Mouse (Mus musculus): ENCODE measurements around the gene Tac2. TPM values are rescaled to one million over a fixed set of nuclear protein-coding genes. Genes with fewer than 3 reads are reported as not detected.

Gene Tac2
- polyA plus RNA-seq (2012; rRNA removed) = 1.1 TPM in 2 replicates

DNA sequence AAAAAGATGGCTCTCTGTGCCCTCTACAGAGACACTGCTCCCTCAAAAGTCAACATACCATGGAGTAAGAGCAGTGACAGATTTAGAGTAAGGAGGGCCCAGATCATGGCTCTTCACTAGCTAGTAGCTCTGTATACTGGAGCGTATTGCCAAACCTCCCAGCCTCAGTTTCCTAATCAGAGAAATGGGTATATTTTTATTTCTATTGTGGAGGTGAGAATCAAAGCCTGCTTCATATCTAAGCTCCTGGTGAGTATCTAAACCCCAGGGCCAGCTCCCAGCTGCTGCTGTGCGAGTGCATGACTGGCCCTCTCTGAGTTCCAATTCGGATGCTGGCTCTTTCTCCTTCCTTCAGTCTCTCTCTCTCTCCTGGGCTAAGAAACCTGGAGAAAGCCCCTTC, at the start of gene Tac2:
Gene Tac2, plus strand, starts transcription at position 301 of the 400 bp plus-strand sequence.
- no peak for DNase-seq (ENCODE audit: low read depth)

DNA sequence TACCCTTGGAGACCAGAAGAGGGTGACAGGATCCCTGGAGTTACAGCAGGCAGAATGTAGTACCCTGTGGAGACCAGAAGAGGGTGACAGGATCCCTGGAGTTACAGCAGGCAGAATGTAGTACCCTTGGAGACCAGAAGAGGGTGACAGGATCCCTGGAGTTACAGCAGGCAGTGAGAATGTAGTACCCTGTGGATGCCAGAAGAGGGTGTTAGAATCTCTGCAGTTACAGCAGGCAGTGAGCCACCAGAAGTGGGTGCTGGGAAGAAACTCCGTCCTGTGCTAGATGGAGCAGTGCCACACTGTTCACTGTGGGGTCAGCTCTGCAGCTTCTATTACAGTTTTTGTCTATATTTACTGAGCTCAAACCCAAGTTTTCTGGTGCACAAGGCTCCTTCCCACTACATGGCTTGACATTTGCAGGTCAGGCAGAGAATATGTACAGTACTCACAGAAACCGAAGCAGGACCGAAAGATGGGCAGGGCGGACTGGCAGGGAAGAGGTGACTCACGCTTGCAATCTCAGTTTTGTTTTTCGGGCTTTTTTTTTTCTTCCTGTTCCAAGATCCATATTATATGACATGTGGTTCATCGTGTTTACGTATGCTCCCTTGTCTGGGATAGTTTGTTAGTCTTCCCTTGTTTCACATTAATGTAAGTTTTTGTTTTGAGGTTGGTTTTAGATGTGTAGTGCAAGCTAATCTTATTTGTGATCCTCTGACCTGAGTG, 49.3 kb upstream of the Tac2 start:
- no peak for DNase-seq (ENCODE audit: low read depth)

DNA sequence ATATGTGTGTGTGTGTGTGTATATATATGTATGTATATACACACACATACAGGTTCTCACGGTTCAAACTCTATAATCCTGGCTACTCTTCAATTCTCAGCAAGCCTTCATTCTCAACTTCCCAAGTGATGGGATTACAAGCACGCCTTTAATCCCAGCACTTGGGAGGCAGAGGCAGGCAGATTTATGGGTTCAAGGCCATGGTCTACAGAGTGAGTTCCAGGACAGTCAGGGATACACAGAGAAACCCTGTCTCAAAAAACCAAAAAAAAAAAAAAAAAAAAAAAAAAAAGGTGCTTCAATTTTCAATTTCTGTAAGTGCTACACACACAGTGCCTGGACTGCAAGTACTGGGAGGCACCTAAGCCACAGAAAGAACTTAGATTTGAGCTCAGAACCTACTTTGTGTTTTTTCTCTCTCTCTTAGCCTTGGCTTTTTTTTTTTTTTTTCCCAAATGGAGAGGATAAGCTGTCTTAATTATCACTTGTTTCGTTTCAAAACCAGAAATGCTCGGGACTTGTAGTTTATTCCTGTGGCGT, 48.3 kb upstream of the Tac2 start:
- no peak for DNase-seq (ENCODE audit: low read depth)

DNA sequence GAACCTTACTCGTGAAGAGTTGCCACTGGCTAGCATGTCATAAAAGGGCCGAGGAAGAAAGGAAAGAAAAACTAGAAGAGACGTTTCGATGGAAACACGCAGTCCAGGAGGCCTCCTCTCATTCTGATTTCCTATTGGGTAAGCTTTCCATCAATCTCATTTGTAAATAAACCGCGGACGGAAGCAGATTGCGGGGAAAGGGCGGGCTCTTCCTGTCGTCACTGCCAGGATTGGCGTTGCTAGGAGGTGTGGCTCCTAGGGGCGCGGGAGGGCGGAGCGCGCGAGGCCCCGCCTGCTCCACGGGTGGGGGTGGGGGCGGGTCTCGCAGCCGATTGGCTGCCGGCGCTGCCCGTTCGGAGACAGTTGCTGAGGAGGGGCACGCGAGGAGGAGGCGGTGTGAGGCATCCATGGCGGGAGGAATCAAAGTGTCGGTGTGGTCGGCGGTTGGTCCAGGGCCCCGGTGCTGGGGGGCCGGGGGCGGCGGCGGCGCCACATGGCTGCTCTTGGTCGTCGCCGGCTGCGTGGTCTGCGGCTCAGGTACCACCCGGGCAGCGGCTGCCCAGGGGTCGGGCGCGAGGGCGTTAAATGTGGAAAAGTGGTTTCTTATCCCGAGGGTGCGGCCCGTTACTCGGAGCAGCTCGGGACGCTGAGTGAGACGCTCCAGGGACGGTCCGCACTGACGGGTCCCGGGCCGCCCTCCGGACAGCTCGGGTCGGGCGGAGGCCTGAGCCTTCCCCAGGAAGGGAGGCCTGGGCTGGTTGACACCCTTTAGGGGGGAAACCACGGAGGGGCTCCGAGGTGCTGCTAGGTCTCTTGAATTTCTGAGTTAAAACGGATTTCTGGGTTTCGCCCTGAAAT, 47.4 kb upstream of the Tac2 start:
- DNase-seq (ENCODE audit: low read depth) = no peak

DNA sequence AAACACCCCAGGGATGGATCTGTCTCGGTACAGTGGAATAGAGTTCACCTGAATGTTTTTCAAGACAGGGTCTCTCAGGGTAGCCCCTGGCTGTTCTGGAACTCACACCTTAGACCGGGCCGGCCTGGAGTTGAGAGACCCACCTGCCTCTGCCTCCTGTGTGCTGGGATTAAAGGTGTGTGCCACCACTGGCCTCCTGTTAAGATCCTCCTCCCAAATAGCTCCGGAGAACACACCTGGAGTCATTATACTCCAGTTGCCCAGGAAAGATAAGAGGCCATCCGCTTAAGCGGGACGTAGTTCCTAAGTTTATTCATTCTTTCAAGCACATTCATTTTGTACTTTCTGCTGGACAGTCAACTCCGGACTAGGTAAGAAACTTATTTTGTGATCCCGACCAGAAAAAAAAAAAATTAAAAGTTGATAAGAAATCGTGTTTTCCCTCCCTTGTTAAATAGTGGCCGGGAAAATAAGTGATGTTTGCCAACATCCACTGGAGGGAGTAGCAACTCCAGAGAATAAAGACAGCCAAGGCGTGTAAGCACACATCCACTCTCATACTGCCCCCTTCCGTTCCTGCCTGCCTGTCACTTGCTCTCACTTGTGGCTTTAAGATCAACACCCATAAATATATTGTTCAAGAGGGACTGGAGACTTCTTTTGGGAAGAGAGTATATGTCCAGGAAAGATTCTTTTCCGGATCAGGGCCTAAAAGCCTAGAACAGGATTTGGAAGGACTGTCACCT, 46.5 kb upstream of the Tac2 start:
- DNase-seq (ENCODE audit: low read depth) = no peak

DNA sequence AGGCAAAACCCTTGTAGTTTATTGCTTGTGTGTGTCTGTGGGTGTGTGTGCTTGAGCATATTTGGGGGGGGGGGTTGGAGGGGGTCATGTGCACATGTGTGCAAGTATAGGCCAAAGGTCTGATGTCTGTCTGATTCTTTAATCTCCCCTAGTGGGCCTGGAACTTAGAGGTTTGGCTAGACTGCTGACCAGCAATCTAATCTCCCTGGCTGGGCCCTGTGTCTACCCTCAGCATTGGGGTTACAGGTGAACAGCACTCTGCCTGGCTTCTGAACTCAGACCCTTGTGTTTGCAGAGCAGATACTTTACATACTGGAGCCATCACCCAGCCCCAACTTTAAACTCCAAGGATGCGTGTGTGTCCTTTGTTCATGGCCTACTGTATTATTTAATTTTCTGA, 45.1 kb upstream of the Tac2 start:
- no peak for DNase-seq (ENCODE audit: low read depth)

DNA sequence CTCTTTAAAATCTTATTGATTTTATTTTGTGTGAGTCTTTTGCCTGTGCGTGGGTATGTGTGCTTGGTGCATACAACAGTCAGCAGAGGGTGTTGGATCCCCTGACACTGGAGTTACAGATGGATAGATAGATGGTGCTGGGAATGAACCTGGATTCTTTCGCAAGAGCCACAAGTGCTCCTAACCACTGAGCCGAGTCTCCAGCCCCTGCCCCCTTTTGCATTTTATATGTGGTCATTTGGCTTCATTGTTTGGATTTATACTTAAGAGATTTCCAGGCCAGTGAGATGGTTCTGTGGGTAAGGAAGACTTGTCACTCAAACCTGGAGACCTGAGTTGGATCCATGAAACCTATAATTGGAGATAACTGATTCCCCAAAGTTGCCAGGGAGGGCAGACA, 44.4 kb upstream of the Tac2 start:
- no peak for DNase-seq (ENCODE audit: low read depth)

DNA sequence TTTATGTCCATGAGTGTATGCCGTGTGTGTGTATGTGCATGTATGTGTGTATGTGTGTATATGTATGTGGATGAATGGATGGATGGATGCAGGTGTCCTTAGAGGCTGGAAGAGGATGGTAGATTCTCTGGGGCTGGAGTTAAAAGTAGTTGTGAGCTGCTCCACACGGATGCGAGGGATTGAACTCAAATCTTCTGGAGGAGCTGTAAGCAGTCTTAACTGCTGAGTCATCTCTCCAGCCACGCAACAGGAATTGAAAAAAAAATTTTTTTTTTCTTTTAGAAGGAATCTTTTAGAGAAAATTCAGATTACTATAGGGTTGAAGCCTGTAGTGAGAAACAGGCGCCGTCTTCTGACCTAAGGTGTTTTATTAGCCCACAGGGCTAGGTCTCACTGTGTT, 41.4 kb upstream of the Tac2 start:
- no peak for DNase-seq (ENCODE audit: low read depth)

DNA sequence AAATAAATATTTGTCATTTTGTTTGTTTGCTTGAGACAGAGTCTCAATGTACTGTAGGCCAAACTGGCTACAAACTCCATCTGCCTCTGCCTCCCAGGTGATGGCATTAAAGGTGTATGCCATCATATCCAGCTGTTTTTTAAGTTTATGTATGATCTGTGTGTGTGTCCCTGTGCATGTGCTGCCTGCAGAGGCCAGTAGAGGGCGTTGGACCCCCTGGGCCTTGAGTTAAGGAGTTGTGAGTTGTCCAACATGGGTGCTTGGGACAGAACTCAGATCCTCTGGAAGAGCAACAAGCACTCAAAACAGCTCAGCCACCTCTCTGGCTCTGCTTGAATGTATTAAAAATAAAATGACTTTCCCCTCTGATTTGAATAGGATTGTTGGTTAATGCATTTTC, 33.2 kb upstream of the Tac2 start:
- no peak for DNase-seq (ENCODE audit: low read depth)

DNA sequence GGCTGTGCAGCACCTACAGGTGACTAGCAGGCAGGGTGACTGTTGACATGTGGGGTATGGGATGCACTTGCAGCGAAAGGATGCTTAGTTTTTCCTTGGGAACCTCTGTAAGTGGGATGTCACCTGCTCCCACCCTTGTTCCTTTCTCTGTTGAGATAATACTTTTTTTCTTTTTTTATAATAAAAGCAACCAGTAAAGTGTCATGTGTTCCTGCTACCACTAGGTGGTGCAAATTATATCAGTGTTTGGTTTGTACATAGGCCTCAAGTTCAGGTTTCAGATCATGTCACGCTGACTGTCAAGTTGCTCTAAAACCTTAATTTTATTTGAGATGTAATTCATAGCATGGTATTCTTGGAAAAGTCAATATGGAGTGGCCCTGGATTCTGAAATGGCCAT, 29.6 kb upstream of the Tac2 start:
- no peak for DNase-seq (ENCODE audit: low read depth)

DNA sequence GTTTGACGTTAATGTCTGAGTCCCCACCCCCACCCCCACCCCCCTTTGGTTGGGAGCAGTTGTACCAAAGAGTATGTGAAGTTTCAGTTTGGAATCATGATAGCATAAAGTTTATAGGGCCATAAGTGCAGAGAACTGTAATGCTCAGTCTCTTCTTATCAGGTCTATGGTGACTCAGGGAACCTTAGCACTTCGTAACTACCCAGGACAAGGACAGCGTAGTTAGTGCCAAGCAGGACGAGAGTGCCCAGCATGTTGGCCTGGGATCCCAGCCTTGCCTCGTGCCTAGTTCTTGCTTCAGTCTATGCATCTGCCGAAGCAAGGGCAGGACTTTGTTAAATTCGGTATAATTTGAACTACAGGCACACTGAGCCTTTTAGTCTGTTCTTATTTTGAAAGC, 28.5 kb upstream of the Tac2 start:
- no peak for DNase-seq (ENCODE audit: low read depth)

DNA sequence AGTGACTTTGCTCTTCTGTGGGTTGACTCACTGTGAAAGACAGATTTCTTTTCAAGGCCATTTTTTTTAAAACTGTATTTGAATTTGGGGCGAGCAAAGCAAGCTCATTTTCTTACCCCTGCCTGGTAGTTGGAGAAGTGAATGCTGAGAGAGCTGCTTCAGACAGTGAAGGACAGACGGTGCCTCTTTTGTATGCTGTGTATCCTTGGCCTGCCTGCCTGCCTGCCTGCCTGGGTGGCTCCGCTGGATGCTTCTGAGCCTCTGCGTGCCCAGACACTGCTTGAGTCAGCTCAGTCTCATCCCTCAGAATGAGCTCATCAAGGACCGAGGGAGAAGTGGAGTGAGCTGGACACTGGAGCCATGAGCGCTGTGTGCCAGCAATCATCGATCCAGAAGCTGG, 25.3 kb upstream of the Tac2 start:
- no peak for DNase-seq (ENCODE audit: low read depth)

DNA sequence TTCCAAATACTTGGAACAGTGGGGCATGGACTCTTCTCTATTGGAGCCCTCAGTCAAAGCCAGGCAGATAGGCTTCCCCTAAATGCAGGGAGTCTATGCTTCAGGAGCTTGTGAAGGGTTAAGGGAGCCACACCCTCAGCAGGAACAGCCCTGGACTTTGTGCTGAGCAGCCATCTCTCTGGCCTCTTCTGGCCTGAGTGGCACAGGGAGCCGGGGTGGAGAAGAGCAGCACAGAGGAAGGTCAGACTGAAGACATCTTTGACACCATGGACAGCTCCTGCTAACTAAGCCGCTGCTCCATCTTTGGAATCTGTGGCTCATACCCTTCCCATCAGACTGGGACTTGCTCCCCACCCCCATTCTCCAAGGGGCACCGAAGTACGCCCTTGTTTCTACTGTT, 21.0 kb upstream of the Tac2 start:
- no peak for DNase-seq (ENCODE audit: low read depth)

DNA sequence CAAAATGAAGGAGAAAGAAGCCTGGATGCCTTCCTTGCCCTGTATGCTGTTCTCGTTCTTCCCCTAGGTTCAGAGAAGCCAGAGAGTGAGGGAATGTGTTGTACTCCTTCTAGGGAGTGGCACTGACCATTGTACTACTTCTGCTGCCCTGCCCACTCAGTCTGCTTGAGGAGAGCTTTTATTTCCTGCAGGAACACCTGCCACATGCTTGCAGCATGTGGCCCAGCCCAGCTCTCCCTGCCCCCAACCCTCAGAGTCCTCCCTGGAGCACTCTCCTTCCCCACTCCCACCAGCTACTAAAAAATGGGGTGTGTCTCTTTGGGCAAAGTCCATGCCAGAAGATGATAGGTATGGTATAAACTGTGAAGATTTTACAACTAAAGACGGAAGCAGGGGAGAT, 20.0 kb upstream of the Tac2 start:
- no peak for DNase-seq (ENCODE audit: low read depth)

DNA sequence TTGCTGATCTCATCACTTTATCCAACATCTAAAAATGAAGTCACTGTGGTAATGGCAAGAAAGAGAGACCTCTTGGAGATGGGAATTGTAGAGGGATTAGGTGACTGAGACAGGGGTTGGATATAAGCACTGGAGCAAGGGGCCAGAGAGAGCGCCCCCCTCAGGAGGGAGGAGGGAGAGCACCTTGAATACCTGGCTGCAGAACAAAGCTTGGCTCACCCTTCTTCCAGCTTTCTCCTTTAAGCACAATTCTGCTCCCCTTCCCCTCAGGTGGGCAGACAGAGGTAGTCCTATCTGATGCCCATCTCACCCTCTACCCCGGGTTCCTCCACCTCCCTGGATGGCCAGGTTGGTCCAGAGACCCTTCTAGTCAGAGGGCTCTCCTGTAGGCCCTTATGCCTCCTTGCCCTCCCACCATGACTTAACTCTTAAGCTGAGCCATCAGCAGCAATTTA, 19.5 kb upstream of the Tac2 start, which contains the start of gene Myo1a:
Gene Myo1a, plus strand, starts transcription at position 405 of the 455 bp plus-strand sequence.
- DNase-seq (ENCODE audit: low read depth) = no peak

DNA sequence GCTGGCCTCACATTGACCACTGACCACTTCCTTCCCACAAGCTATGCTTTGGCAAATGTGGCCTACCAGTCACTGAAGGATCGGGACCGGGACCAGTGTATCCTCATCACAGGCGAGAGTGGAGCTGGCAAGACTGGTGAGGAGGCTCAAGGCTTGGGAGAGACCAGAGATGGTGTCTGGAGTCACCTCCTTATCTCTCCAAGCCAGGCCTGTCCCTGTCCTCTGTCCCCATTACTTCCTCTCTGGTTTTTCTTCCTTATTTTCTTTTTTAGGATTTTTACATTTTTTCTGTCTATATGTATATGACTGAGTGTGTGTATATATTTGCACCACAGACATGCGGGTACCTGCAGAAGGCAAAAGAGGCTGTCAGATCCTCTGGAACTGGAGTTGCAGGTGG, 18.5 kb upstream of the Tac2 start:
- DNase-seq (ENCODE audit: low read depth) = no peak

DNA sequence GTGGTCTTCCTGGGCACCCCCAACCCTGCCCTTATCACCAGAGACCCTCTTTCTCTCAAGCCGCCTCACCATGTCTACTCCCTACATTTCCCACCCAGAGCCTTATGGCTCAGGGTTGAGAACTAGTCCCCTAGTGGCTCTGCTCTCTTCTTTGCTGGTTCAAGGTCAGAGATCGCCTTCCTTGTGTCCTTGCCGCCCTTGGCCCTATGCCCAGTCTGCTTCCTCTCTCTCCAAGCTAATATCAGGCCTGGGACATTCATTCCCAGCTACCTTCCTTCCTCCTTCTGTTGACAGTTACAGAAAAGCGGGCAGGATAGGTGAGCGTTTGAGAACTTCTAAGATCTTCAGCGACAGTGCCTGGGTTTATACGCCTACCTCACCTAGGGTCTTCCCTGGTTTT, 16.6 kb upstream of the Tac2 start:
- no peak for DNase-seq (ENCODE audit: low read depth)

DNA sequence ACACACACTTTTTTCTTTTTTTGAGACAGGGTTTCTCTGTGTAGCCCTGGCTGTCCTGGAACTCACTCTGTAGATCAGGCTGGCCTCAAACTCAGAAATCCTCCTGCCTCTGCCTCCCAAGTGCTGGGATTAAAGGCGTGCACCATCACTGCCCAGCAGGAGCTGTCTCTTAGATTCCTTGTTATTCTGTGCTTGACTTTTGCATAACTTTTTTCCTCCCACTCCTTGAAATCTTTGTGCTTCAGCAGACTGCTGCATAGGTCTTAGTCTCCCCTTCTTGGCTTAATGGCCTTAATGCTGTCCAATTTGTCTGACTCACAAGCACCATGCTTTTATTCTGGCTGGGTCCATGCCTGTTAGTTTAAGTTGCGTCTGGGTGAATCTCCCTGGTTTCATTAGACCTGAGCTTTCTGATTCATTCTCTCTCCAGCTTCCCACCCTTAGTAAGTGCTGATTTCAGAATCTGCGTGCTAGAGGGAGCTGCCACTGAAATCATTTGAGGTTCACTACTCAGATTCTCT, 15.4 kb upstream of the Tac2 start:
- DNase-seq (ENCODE audit: low read depth) = no peak

DNA sequence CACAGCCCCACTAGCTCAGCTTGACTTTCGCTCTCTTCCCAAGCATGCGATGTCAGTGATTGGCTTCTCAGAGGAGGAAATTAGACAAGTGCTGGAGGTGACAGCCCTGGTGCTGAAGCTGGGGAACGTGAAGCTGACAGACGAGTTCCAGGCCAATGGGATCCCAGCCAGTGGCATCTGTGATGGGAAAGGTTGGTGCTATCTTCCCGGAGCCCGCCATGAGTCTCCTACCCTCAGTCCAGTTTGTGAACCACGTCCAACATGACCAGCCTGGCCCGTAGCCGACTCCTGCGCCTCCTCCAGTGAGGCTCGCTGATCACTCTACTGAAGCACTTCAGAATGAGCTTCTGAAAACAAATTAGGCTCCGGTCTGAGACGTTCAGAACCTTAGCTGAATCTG, 13.9 kb upstream of the Tac2 start:
- no peak for DNase-seq (ENCODE audit: low read depth)

DNA sequence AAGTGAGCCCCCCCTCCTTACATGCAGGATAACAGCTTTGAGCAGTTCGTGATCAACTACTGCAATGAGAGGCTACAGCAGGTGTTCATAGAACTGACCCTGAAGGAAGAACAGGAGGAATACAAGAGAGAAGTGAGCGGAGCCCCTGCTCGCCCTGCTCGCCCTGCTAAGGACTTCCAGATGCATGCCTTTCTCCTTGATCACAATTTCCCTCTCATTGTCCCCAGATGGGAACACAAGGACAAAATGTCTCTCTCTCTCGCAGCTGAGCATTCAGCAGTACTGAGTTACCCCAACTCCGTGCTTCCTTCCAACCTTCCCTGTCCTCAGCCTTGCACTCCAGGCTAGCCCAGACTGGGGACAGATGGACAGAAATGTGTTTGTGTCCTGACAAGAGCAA, 11.5 kb upstream of the Tac2 start:
- no peak for DNase-seq (ENCODE audit: low read depth)

DNA sequence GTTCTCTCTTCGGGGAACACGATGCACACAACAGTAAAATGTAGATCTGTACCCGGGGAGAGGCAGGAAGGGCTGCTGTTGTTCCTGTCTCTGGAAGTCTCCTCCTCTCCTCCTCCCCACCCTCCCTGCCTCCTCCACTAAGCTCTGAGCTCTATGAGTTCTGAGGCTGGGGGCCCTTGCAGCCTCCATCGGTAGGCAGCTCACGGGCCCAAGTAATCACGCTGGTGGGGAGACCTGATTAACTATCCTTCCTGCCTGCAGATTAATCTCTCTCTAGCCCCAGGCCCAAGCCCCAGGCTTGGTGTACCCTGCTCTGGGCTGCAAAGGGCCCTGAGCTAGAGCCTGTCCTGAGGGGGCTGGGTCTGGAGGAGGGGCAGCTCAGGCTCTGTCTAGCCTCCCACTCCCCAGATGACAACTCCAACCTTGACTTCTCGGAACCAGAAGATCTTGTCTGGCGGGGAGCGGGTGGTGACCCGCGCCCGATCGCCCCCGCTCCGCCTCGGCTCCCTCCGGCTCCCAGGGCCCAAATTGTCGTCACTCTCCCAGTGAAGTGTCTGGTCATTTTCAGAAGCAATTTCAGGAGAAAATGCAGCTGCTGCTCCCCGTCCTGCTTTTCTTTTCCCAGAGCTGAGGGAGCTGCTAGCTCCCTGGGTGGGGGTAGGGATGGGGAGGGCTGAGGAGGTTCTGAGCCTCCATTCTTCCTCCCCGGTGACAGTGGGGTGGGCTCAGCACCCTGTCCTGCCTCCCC, 2.4 kb upstream of the Tac2 start:
- DNase-seq (ENCODE audit: low read depth) = no peak

Data from gonadal fat pad, adult 2 months (tissue).